Mouse (Mus musculus) CD4-positive, CD25-positive, alpha-beta regulatory T cell, adult 2 months (primary cell): ENCODE results near the gene Hemk1.

Experiments
- DNase-seq: peaks from one replicate; pipeline ENCODE4 v3.0.0-alpha.2; 2012; ENCODE audit warnings: low read depth, low spot score

The Hemk1 gene

DNA sequence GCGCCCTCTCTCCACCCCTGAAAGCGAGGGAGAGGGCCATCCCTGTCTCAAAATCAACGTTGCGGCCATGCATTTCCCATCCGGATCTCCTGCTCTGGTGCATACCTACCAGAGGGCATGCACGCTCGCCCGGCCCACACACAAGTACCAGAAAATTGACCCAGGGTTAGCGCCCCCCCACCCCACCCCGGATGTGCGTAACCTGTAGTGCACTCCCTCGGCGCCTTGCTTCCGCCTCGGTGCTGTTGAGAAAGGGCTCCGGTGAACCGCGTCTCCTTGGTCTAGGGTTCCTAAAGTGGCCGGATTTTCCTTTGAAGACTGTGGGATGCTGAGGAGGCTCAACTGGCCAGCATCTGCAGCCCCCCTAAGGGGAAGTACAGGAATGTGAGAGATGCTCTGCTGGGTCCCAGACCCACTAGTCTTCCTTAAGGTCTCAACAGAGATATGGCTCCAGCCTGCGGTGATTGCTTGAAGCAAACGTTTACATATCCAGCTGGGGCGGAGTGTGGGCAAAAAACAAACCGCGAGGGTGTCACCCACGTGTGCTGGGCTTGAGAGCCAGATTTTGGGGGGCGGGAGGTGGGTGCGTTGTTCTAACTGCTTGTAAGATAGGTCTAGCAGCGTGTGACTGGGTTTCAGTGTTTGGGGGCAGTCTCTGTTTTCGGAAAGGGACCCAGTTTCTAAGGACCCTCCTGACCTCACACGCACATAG is at the start of gene Hemk1:
TSS of gene Hemk1 (minus strand) at position 179 of the 712 bp plus-strand sequence.
- peak; percentile 89 for DNase-seq

DNA sequence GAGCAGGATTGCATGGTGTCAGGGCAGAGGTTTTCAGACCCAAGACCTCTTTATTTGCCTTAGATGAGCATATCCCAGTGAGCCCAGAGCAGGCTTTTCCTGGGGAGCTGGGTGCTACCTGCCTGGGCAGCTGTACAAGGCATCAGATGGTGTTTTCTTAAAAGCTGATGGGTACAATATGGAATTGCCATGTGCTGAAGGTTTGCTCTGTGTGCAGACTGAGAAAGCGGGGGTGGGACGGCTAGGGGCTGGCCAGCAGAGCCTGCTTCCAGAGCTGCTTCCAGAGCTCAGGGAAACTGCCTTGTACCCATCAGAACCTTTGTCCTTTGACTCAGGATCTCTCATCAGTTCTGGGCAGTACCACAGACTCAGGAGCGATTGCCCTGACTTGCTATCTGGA is 49.6 kb upstream of the Hemk1 start:
- DNase-seq: no peak

GRCm38 (mm10) chr9:107386722-107387121 is 48.6 kb upstream of the Hemk1 start:
- peak; percentile 67 for DNase-seq

- no peak for DNase-seq
Observed at GRCm38 (mm10) chr9:107384396-107384795, 46.2 kb upstream of the Hemk1 start.

DNA sequence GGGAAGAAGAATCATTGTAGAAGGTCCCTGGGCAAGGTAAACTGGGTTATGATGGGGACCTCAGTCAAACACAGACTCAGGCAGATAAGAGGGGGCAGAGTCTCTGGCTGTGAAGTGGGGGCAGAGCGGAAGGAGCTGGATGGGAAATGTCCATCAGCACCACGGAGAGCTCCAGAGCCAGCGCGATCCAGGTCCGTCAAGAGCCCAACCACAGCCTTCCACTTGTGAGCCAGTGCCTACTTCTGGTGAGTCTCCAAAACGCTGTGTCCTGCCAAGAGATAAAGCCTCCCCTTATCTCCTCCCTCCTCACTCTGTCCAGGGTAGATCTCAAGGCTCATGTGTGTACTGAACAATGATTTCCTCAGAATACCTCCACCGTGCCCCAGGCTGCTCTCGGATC is 43.6 kb upstream of the Hemk1 start:
- no peak for DNase-seq

- DNase-seq: no peak
Observed at GRCm38 (mm10) chr9:107377961-107378512, 39.9 kb upstream of the Hemk1 start.

DNA sequence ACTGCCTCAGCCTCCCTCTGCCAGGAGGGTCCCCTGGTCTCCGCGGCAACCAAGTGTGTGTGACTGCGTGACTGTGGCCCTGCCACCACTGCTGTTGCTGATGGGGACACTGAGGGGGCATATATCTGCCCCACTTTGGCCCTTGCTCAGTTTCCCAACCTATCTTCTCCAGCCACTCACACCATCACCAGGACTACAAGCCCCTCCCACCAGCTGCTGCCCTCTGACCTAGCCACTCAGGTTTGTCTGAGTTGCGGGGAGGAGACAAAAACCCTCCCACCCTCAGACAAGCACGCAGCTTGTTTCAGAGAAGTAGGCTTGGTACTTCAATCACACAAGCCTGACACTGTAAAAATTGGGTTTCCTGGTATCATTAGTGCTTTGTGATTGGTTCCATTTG is 37.3 kb upstream of the Hemk1 start:
- no peak for DNase-seq

DNA sequence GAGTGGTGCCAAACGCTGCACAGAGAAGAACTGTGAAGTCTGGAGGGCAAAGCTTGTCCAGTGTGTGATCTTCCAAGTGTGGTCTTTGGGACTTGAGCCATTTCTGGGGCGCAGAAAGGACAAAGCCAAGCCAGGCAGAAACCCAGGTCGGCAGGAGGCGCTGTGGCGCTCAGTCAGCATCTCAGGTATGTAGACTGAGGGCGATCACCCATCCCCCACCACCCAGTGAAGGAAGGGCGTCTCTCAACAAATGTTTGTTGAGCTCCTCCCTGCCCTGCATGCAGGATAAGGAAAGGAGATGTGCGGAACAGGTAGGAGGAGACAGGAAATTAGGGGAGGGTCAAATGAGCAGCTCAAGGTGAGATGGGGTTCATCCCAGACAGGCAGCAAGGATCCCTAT is 36.5 kb upstream of the Hemk1 start:
- DNase-seq: peak; percentile 57

- DNase-seq: no peak
Observed at GRCm38 (mm10) chr9:107372441-107372840, 34.3 kb upstream of the Hemk1 start.

- DNase-seq: no peak
Observed at GRCm38 (mm10) chr9:107370106-107370463, 31.9 kb upstream of the Hemk1 start.

- no peak for DNase-seq
Observed at GRCm38 (mm10) chr9:107369270-107370105, 31.3 kb upstream of the Hemk1 start.

- no peak for DNase-seq
Observed at GRCm38 (mm10) chr9:107368302-107368701, 30.2 kb upstream of the Hemk1 start.

- DNase-seq: peak; percentile 75
Observed at GRCm38 (mm10) chr9:107366644-107367043, 28.5 kb upstream of the Hemk1 start.

GRCm38 (mm10) chr9:107360989-107361388 is 22.8 kb upstream of the Hemk1 start:
- DNase-seq: no peak

GRCm38 (mm10) chr9:107357651-107358050 is 19.5 kb upstream of the Hemk1 start:
- DNase-seq: peak; percentile 84

DNA sequence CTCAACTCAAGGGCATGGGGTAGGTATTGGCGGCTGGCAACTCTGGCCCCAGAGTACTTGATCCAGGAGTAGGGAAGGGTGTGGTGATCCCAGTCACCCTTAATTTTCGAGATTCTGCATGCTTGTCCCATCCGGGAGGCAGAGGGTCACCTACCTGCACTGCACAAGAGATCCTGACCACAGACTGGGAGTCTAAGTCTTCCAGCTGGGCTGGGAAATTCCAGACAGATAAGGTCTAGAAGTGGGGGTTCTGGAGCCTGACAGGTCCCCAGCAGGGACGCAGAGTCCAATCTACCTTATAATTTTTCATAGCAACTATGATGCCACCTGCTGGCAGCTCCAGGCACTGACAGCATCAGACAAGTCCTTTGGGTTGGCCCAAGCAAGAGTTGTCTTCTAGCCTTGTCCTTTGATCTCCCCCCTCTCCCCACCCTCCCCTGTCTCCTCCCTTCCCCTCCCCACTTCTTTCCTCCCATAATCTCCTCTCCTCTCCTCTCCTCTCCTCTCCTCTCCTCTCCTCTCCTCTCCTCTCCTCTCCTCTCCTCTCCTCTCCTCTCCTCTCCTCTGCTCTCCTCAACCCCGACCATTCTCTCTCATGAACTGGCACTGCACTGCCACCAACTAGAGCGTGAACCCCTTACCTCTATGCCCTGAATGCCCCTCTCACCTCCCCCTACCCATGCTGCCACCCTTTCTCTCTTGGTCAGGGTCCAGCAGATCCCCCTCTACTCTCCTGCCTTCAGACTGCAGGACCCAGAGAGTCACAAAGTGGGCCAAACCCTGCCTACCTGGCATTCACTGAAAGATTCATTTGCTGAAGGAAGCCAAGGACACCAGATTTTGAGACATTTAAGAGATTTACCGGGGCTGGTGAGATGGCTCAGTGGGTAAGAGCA is 18.0 kb upstream of the Hemk1 start:
- DNase-seq: peak; percentile 85

DNA sequence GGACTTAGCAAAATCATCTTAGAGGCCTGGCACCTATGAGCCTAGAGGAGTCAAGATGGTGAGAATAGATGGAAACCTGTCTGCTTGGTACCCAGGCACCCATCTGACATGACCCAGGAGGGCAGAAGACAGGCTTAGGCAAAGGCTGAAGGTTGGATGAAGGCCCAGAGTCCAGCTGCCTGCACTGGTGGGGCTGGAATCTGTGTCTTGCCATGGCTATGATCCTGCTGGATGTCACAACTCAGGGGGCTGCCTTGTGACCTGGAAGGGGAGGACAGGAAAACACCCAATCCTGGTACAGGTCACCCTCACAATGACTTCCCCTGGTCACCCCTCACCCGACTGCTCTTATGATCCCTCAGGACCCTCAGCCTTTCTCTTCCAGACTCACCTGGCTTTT is 16.7 kb upstream of the Hemk1 start:
- DNase-seq: no peak

DNA sequence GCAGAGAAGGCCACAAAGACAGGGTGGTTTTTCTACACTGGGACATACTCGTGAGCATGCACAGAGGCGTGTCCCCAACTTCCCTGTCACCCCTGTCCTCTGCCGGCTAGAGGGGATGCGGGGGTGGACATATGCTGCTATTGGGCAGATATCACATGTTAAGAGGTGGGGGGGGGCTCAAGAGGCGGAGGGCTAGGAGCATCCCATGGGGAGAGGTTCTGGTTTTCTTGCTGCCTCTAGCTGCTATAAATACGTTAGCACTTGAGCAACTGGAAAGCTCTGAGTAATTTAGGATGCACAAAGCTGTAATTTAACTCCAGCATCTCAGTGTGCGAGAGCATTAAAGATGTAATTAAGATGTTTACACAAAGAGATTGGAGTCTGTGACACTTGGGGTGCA is 11.2 kb upstream of the Hemk1 start:
- DNase-seq: no peak

DNA sequence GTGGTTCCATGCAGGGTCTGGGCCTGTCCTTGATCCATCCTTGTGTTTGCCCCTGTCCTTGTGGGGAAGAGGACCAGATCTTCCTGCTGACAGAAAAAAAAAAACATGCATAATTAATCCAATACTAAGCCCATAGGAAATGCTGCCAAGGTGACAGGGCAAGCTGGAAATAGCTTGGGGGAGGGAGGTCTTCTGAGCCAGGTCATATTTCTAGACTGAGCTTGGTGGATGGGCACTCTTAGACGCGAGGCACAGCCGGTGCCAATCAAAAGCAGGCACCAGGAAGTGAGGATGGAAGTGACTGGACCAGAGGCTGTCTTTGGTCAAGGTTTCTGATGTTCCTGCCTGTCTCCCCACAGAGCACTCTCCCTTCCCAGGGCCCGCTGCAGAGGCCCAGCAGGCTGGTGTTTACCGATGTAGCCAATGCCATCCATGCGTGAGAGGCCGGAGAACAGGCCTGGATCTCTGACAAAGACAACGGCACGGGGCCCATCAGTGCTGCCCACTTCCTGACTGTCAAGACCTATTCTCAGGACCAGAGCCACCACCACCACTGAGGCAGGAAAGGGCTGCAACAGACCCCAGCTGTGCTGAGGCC is 9.5 kb upstream of the Hemk1 start:
- DNase-seq: no peak

DNA sequence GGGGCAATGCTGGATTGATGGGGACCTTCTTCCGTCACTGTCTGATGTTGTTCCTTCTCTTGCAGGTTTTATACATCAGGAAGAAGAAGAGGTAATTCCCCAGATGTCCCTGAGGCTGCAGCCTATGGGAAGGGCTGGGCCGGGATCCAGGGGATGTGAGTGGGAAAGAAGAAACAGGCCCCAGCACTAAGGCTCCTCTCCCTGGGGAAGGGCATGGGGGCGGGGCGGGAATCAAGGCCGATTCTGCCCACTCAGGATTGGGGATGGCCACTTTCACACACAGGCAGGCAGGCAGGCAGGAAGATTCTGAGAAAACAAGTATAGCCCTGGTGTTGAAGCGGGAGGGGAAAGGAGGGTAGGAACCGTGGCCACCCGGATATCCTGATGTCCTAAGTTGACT is 7.9 kb upstream of the Hemk1 start:
- no peak for DNase-seq

DNA sequence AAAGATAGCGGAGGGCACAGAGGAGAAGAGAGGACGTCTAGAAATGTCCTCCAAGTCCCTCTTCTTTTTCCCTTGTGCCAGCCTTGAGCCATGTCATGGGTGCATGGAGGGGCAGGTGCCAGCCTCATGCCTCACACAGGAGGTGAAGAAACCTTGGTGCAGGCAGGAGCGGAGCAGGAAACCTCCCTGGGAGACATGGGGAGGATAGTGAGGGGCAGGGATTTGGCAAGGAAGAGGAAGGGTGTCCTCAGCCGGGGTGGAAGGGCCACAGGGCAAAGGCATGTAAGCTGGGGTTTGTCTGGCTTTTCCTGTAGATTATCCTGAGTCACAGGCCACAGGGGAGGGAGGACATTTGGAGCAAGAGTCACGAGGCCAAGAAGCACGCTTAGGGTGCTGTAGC is 5.9 kb upstream of the Hemk1 start:
- no peak for DNase-seq
